Mouse (Mus musculus) olfactory bulb, adult 2 months (tissue): ENCODE measurements around the gene Slc2a9. TPM values are rescaled to one million over a fixed set of nuclear protein-coding genes. Genes with fewer than 3 reads are reported as not detected.

ENCODE experiments used
- H3K27ac ChIP-seq: fragments of 200-500 bp; 2 replicates; pipeline ENCODE4 v1.5.1; 2012; ENCODE audit warnings: low read depth, low read length; ENCODE audit not compliant: insufficient read depth
- H3K4me1 ChIP-seq: fragments of 200-500 bp; 2 replicates; pipeline ENCODE4 v1.6.1; 2012; ENCODE audit warnings: low read length; ENCODE audit not compliant: control insufficient read depth, insufficient read depth
- H3K4me3 ChIP-seq: fragments of 200-500 bp; 2 replicates; pipeline ENCODE4 v1.5.1; 2012; ENCODE audit warnings: mild to moderate bottlenecking, low read depth, low read length, moderate library complexity; ENCODE audit not compliant: insufficient read depth
- CTCF ChIP-seq: fragments of 200-500 bp; IDR thresholded peaks from 2 replicates; pipeline ENCODE4 v1.5.1; 2012; ENCODE audit warnings: low read depth, mild to moderate bottlenecking, low read length, moderate library complexity; ENCODE audit not compliant: insufficient read depth
- POLR2A ChIP-seq: fragments of 200-500 bp; IDR thresholded peaks from 2 replicates; pipeline ENCODE4 v1.6.1; 2012; ENCODE audit warnings: mild to moderate bottlenecking, low read depth, low read length, moderate library complexity; ENCODE audit not compliant: insufficient read depth
- WGBS: fragments of 180-500 bp; shearing (Covaris S2); methylation state at CpG from one replicate; pipeline ENCODE4 v1.1.7; 2018; 5-methylcytosine and 5-hydroxymethylcytosine counted together
- polyA plus RNA-seq: library from polyadenylated mRNA; stranded (reverse); fragments of >200 nt; gene quantifications from 2 replicates; pipeline ENCODE4 v1.2.4, GENCODE M21; 2012; ENCODE audit warnings: low replicate concordance; ENCODE audit not compliant: missing spikeins, insufficient read depth, insufficient read length

Gene Slc2a9
- polyA plus RNA-seq, 1 experiment, result not detected

DNA sequence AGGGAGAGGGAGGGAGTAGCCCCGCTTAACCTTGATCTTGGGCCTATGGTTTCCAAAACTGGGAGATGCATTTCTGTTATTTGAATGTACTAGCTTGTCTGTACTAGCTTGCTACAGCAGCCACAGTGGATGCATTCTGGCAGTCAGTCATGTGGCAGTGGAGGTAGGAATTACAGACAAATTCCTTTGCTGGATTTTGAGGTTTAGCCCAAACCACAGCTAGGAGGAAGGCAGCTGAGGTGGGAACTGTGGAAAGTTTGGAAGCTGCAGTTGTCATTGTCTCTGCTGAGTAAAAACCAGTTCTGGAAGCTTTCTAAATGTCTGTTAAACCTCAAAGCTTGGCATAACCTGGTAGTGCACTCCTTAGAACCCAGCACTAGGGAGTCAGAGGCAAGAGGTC, 131.6 kb downstream of the Slc2a9 start:
- Histone ChIP-seq H3K4me3 (no peak overlapping the region), H3K27ac (no peak overlapping the region), H3K4me1 (peaks cover 10% of the 10 kb centered on the region)
- 83% methylated on average over 1 of the region's 1 CpGs for WGBS
- TF ChIP-seq POLR2A, result no peak
- no peak for TF ChIP-seq CTCF

DNA sequence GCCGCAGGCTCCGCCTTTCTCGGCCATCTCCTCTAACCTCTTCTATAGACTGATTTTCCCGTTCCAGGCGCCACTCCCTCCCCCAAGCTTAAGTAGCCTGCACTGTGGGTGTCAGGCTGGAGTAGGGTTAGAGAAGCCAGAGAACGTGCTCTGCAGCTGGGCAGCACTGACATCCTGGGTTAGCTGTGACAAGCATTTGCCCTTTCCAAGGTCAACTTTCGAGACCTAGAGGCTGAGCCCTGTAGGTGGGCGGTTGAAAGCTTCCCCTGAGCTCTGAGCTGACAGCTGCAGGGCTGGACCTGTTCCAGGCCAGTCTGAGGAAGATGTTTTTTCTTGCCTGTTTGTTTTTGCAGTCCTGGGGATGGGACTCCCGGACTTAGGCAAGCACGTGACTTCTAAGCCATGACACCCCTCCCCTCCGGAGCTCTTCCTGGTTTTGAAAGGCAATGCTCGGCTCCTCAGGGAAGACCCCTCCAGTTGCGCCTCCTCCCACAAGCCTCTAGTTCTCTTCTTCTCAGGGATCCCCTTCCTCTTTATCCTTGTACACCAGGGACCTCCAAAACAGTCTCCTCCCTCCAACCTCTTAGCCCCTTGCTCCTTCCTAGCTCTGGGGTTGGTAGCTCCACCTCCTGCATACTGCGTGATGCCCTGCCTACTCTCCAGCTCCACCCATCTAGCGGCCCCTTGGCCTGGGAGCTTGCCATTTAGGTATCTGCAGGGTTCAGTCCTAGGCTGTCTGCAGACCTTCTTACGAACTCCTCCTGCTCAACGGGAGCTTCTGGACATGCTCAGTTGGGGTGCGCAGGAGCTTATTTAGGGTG, 136.1 kb downstream of the Slc2a9 start:
- Histone ChIP-seq H3K4me1 (peaks cover 26% of the 10 kb centered on the region), H3K4me3 (peak overlapping the region; percentile 11), H3K27ac (peak overlapping the region; percentile 16; the same call in 1 of the 2 replicates)
- TF ChIP-seq POLR2A, result no peak
- TF ChIP-seq CTCF, result no peak
- WGBS, result 21% methylated on average over 18 of the region's 18 CpGs

DNA sequence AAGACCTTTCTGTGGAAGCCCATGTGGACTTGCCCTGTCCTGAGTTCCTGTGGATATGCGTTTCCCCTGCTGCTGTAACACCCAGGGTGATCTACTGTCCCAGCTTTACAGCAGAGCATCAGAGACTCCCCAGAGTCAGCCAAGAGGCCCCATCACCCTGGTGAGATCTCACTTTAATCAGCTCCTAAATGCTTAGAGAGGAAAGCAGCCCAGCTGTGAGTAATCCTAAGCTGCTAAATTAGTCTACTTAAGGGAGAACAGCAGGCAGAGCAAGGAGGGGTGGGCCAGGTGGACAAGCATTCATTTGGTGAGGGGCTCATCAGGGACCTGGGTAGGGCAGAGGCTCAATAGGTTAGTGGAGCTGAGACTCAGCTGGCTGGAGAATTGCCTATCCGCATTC, 137.4 kb downstream of the Slc2a9 start:
- H3K4me3 ChIP-seq, result no peak overlapping the region
- WGBS, result 53% methylated on average over 2 of the region's 2 CpGs

DNA sequence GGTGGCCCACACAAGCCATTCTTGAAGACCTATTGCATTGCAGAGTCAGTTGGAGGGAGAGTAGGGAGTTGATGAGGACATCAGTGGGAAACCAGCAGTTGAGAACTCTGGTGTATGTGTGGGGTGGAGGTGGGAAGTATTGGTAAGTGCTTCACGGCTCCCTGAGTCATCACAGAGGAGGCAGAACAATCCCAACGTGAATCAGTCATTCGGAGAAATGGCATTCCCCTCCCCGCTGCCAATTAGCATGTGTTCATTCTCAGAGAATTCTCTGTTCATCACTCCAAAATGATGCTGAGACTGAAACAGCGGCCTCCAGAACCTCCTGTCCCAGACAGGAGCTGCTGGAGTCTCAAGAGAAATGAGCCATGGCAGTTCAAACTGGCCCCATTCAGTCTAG, 138.5 kb downstream of the Slc2a9 start:
- Histone ChIP-seq H3K4me3 (no peak overlapping the region), H3K27ac (no peak overlapping the region), H3K4me1 (peaks cover 26% of the 10 kb centered on the region)
- no peak for TF ChIP-seq CTCF
- TF ChIP-seq POLR2A, result no peak
- WGBS, result 59% methylated on average over 5 of the region's 5 CpGs

More for the DNA sequence above, 137.4 kb downstream of the Slc2a9 start:
- Histone ChIP-seq H3K27ac (peak overlapping the region; percentile 57; the same call in 1 of the 2 replicates), H3K4me1 (peaks cover 26% of the 10 kb centered on the region)
- TF ChIP-seq CTCF (no peak), POLR2A (no peak)

DNA sequence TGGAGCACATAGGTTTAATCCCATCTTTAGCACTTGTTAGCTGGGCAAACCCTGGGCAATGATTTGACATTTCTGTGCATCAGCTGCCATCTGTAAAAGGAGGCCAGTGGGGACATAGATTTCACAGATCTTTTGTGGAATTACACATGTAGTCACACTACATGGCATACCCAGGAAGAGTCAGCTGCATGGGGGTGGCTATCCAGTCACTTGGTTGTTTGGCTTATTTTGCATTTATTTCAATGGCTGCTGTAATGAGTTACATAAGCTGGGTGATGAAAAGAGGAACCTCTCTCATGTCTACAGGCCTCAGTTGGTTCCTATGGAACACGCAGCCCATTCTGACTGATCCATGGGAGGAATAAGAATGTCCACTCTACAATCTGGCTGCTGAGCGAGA, 143.2 kb downstream of the Slc2a9 start:
- no peak overlapping the region for H3K4me3 ChIP-seq
- 70% methylated on average over 2 of the region's 2 CpGs for WGBS
- no peaks in the 10 kb centered on the region; the same call in none of the 2 replicates for H3K4me1 ChIP-seq
- TF ChIP-seq CTCF (no peak), POLR2A (no peak)
- no peak overlapping the region for H3K27ac ChIP-seq

DNA sequence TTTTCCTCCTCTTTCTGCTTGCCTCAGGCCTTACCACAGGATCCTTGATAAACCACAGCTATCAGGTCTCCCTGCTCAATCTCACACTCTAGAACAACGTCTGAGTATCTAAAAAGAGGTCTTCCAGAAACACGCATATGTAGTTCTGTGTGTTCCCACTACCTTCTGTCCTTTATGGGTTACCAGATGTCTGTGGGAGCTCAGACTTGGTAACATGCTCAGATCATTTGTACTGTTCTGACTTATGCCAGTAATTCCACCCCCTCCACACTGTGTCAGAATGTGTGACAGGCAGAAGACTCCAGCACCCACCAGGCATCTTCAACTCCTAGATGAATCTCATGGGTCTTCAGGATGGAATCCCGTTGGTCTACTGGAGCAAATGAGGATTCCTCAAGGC, 146.0 kb downstream of the Slc2a9 start:
- Histone ChIP-seq H3K4me3 (no peak overlapping the region), H3K4me1 (no peaks in the 10 kb centered on the region; the same call in 1 of the 2 replicates), H3K27ac (no peak overlapping the region)
- TF ChIP-seq CTCF (no peak), POLR2A (no peak)
- WGBS, result 87% methylated on average over 3 of the region's 3 CpGs

DNA sequence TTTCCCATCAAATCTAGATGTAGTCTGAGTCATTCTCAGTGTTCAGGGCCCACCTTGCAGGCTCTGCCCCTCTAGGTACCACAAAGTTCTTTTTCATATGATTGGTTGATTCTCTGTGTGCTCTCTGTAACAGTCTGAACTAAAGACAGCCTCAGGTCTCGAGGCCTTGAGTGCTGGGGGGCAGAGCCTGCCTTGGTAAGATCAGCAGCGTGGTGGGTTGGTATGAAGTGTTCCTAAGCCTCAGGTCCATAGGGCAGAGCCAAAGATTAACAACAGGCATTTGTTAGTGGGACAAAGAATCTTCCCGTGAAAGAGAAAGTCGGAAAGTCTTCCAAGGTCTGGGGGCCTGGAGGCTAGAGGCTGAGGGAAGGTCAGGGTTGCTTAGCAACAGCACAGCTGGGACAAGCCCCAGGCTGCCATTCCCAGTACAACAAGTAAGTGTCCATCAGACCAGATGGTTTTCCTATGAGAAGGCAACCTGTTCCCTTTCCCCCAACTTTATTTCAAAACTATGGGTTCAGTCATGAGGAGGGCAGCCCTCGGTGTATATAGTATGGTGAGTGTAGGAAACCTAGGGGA, 152.5 kb downstream of the Slc2a9 start:
- Histone ChIP-seq H3K27ac (no peak overlapping the region), H3K4me1 (no peaks in the 10 kb centered on the region), H3K4me3 (no peak overlapping the region)
- 72% methylated on average over 5 of the region's 5 CpGs for WGBS
- no peak for TF ChIP-seq CTCF
- no peak for TF ChIP-seq POLR2A

DNA sequence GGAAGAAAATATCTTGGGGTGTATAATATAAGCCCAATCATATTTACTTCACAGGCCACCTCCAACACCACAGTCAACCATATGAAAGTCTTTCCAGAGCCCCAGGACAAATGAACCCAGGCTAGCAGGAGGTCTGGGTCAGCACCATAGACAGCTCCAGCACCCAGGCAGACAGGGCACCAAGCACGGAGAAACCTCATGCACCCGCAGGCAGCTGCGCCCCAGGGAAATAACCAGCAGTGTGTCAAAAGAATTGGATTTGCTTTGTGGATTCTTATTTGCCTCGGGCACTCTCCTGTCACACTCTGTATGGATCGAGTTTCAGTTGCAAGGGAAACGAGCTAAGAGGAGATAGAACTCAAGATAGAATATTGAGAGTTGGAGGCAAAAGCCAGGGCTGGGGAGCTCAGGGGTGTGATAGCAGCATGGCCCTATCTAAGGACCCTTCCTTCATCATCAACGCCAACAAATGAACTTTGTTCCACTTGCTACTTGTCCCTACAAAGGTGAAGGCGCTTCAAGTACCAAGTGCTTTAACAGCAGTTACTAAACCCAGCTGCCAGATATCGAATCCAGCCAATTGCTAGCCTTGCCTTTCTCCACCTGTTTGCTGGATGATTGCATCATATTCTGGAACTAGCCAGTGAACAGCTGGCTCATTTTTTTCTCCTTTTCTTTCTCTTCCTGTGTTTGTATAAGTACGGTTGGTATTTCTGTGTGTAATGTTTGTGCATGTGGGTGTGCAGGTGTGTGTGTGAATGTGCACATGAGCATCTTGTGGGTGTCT, 156.1 kb downstream of the Slc2a9 start:
- TF ChIP-seq POLR2A (no peak), CTCF (no peak)
- Histone ChIP-seq H3K4me3 (no peak overlapping the region), H3K4me1 (no peaks in the 10 kb centered on the region), H3K27ac (no peak overlapping the region)
- WGBS, result 55% methylated on average over 10 of the region's 10 CpGs
